Mouse (Mus musculus) heart, adult 11 months (tissue): ENCODE measurements around the gene Cdkl3.

Experiments
- DNase-seq: peaks from one replicate; pipeline ENCODE4 v3.0.0; 2022

Gene Cdkl3

DNA sequence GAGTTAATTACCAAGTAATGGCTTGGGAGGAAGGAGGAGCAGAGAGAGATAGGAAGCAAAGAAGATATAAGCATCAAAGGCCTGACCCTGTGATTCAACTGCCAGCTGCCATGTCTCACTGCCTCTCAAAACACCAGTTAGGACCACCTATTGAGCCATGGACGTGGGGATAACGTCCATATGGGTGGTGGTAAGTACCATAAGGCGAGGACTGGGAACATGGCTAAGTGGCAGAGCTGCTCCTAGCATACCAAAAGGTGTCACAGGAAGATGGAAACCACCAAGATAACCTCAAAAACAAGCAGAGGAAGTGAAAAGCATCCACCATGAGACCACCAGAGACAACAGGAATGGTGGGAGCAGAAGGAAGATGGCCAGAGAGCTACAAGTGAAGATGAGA is 123.1 kb downstream of the Cdkl3 start:
- peak; percentile 73 for DNase-seq

DNA sequence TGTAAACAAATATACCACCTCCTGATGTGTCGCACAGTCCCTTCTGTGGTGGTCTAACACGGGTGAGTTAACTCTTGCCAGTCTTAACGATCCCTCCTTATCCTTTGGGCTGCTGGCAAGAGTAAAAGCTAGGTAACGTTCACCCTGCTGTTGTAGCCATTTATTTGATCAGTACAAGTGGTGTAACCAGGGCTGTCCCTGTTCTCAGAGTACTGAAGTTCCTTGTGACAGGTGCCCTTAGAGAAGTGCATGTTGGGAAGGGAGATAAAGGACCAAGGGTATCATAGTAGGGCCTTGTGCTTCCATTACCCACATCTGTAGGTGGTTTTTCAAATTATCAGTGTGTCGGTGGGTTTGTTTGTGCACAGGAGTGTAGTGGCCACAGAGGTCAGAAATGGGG is 123.7 kb downstream of the Cdkl3 start:
- peak; percentile 68 for DNase-seq

DNA sequence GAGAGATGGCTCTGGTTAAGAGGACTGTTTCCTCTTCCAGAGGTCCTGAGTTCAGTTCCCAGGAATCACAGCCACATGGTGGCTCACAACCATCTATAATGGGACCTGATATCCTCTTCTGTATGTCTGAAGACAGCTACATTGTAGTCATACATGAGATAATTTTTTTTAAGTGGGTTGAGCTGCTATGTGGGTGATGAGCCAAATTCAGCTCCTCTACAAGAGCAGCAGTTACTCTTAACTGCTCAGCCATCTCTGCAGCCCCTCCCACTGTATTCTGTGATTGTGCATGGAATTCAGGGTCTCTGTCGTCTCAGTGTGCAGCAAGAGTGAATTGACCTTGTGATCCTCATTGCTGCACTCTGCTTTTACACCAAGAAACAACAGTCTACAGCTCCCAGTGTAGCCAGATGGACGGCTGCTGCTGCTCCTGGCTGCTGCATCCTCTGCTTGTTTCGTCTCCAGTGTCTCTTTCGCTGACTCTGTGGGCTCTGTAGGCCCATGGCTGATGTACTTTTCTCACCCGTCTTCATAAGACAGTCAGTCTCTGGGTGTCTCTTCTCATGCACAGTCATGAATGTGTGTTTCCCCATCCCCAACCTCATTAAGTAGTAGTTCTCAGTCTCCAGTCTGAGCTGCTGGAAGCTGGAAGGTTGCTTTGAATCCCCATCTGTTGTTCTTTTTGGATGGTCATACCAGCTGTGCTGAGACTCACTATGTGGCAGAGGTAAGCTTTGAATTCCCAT is 124.5 kb downstream of the Cdkl3 start:
- DNase-seq = peak; percentile 79

DNA sequence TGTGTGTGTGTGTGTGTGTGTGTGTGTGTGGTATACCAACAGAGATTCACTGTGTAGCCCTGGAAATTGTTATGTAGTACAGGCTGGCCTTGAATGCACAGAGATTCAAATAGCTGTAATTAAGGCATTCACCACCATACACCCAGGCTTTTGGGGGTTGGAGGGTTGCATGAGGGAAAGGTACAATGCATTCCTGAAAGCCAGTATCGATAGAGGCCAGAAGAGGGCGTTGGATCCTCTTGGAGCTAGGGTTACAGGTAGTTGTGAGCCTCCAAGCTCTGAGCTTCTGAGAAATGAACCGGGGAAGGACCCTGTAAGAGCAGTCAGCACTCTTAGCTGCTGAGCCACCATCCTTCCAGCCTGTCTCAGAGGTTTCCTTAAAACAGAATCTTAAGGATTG is 125.2 kb downstream of the Cdkl3 start:
- DNase-seq = peak; percentile 68

DNA sequence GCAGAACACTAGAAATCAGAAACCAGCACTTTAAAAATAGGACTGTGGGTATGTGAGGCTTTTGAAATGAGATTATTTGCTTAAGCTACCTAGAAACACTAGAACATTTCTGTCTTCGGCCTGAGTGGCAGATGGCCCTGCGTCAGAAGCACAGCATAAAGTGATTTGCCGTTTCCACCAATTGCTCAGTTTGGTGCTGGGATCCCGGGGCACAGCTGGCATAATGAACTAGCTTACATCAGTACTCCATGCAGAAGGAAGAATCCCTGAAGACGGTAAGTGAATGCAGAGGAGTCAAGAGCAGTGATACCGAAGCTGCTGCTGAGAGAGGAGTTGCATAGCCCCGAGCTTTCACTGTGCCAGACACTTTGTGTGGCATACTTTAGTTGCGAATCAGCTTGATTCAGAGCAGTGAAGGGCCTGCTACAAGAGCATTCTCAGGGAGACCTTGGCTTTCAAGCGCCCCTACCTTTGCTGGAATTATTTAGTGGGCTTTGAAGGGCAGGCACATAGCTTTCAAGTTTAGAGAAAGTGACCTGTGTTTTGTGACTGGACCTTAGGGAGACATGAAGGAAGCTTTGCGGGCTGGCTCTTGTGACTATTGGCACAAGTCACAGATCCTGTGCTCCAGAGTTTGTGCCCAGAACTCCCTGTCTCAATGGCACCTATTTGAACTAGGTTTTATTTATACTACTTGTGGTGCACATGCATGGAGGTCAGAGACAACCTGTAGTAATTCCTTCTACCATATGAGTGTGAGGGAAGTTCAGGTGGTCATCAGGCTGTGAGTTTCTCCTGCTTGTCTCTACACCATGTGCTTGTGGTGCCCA is 125.8 kb downstream of the Cdkl3 start:
- DNase-seq = peak; percentile 93

DNA sequence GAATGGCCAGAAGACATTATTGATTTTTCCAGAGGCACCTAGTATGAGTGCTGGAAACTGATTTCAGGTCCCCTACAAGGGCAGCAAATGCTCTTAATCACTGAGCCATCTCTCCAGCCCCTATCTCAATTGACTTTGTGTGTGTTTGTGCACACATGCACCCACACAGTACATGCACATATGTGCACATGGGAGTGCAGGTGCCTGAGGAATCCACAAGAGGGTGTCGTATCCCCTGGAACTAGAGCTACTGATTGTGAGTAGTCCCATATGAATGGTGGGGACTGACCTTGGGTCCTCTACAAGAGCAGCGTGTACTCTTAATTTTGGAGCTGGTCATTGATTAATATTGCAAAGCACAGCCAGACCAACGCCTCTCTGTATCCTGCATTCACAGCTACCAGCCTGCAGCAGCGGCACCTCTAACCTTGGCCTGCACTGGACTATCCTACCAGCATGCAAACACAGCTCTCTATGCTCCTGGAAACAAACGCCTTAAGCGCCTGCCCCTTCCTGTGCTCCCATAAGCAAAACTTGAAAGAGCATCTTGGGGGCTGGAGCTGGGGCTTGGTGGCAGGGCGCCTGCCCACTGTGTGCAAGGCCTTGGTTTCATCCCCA is 126.5 kb downstream of the Cdkl3 start:
- DNase-seq = peak; percentile 85
